Comparison of ENCODE assay signal across 25 mouse cellular contexts in genomic region chr7:127280092-127280491, GRCm38 (mm10). TPM values are rescaled to one million over a fixed set of nuclear protein-coding genes. Genes with fewer than 3 reads are reported as not detected.
DNase-seq lines count a peak whose midpoint lies in the region; TF ChIP-seq lines count a peak whose summit lies in the region.
"Had no signal": no experiment of that assay in that cellular context is flagged by ENCODE, and none has a peak within 500 bp of the region (broad histone marks: within the 10 kb centered on the region; RNA-seq: fewer than 3 reads in every experiment).

No protein-coding gene starts in this region.

- peak overlapping the region in 1 of 3 experiments; percentile 19 for H3K4me3 ChIP-seq in CH12.LX (replicated peaks in 1 of 3; ENCODE audit: low read depth in 2 of 3, low read length in 2 of 3, poor library complexity in 1 of 3)
- H3K4me3 ChIP-seq in thymus, adult 2 months (ENCODE audit: control insufficient read depth, insufficient read depth, low read length), result no peak overlapping the region
- H3K4me3 ChIP-seq: forebrain, embryonic 15.5 days; gastrocnemius, adult 2 months; heart, embryonic 13.5 days; hindbrain, embryonic 10.5 days; layer of hippocampus, adult 2 months; left cerebral cortex, adult 2 months; limb, embryonic 12.5 days; midbrain, embryonic 12.5 days; neural tube, embryonic 13.5 days had no signal

- in situ Hi-C loops in CH12.LX (cut with MboI; ENCODE audit: low pct_ligation_motif_present, low pct_unique_long_range_greater_than_20kb, low sequenced_read_pairs), result no loop called here

- peak overlapping the region; percentile 93 for H3K27ac ChIP-seq in CH12.LX (ENCODE audit: insufficient read depth, low read depth)
- peak overlapping the region; percentile 93 for H3K27ac ChIP-seq in thymus, adult 2 months (ENCODE audit: control insufficient read depth, insufficient read depth, low read length)
- H3K27ac ChIP-seq: forebrain, embryonic 15.5 days; gastrocnemius, adult 2 months; heart, embryonic 13.5 days; hindbrain, embryonic 10.5 days; layer of hippocampus, adult 2 months; left cerebral cortex, adult 2 months; limb, embryonic 12.5 days; midbrain, embryonic 12.5 days; neural tube, embryonic 13.5 days had no signal

- intact Hi-C loops in heart, postnatal 14 days (cut with DNase I), result no loop called here
- intact Hi-C loops in heart, postnatal 36 days (cut with DNase I), result no loop called here

- no peaks in the 10 kb centered on the region for H3K27me3 ChIP-seq in CH12.LX (replicated peaks)
- H3K27me3 ChIP-seq in thymus, adult 2 months (ENCODE audit: control insufficient read depth, insufficient read depth, low read length), result no peaks in the 10 kb centered on the region
- H3K27me3 ChIP-seq: forebrain, embryonic 15.5 days; heart, embryonic 13.5 days; limb, embryonic 12.5 days; midbrain, embryonic 12.5 days; neural tube, embryonic 13.5 days; Patski had no signal

- peak overlapping the region; percentile 80 for H3K4me2 ChIP-seq in CH12.LX (ENCODE audit: insufficient read depth, low read depth, poor library complexity, severe bottlenecking)
- H3K4me2 ChIP-seq: forebrain, embryonic 15.5 days; heart, embryonic 13.5 days; limb, embryonic 12.5 days; midbrain, embryonic 12.5 days; neural tube, embryonic 13.5 days had no signal

- no peaks in the 10 kb centered on the region for H3K79me2 ChIP-seq in CH12.LX (replicated peaks; ENCODE audit: control insufficient read depth, extremely low read depth, insufficient read depth, poor library complexity, severe bottlenecking)

- DNase-seq in heart, postnatal 14 days, result peak; percentile 9 to 36
- no peak for DNase-seq in heart, postnatal 36 days
- DNase-seq in CH12.LX (ENCODE audit: extremely low read depth), result peak; percentile 65
- no peak for DNase-seq in thymus, adult 2 months
- peak; percentile 43 to 59 for DNase-seq in thymus, postnatal 36 days
- no peak for DNase-seq in retina, embryonic 14.5 days (ENCODE audit: low spot score)
- no peak for DNase-seq in urinary bladder, adult 2 months (ENCODE audit: low spot score)
- DNase-seq: adrenal gland, postnatal 10 days; cerebellum, adult 9-10 months; cerebellum, postnatal 36 days; gastrocnemius, adult 2 months; gastrocnemius, postnatal 36 days; kidney, adult 2 months; kidney, postnatal 36 days; lung, postnatal 36 days had no signal

- no peak for TF ChIP-seq POLR2A in CH12.LX (IDR thresholded peaks at IDR 0.05; ENCODE audit: low read depth, low read length)
- no peak for TF ChIP-seq POLR2A in thymus, adult 2 months (IDR thresholded peaks at IDR 0.05; ENCODE audit: control insufficient read depth, extremely low read depth, insufficient read depth, low read length, poor library complexity)

- no peaks in the 10 kb centered on the region for H3K36me3 ChIP-seq in CH12.LX (replicated peaks in 1 of 2; ENCODE audit: control insufficient read depth in 1 of 2, insufficient read depth in 1 of 2, low read length in 1 of 2)
- H3K36me3 ChIP-seq in thymus, adult 2 months (ENCODE audit: control insufficient read depth, insufficient read depth, low read length), result no peaks in the 10 kb centered on the region
- H3K36me3 ChIP-seq: forebrain, embryonic 15.5 days; G1E; heart, embryonic 13.5 days; hindbrain, embryonic 10.5 days; limb, embryonic 12.5 days; midbrain, embryonic 12.5 days; neural tube, embryonic 13.5 days had no signal

- H3K9ac ChIP-seq in CH12.LX (ENCODE audit: insufficient read depth, low read depth), result peak overlapping the region; percentile 79; the same call in 1 of the 2 replicates
- H3K9ac ChIP-seq: forebrain, embryonic 15.5 days; heart, embryonic 13.5 days; limb, embryonic 12.5 days; midbrain, embryonic 12.5 days; neural tube, embryonic 13.5 days had no signal

- no peak for TF ChIP-seq CTCF in CH12.LX (conservative IDR thresholded peaks at IDR 0.05 in 1 of 2, IDR thresholded peaks at IDR 0.05 in 1 of 2; ENCODE audit: low read depth in 2 of 2, low read length in 2 of 2)
- TF ChIP-seq CTCF in thymus, adult 2 months (IDR thresholded peaks at IDR 0.05; ENCODE audit: borderline replicate concordance, control insufficient read depth, extremely low read depth, insufficient read depth, low read length, poor library complexity), result no peak

- 61% methylated on average over 3 of the region's 3 CpGs for WGBS in thymus, adult 2 months

- dilution Hi-C loops in CH12.LX (cut with MboI; ENCODE audit: extremely low pct_ligation_motif_present, extremely low pct_unique_long_range_greater_than_20kb, low sequenced_read_pairs), result no loop called here

- TF ChIP-seq RAD21 in CH12.LX (IDR thresholded peaks at IDR 0.05; ENCODE audit: low read depth, low read length), result no peak

- H3K4me1 ChIP-seq in CH12.LX (ENCODE audit: control insufficient read depth in 1 of 2, insufficient read depth in 2 of 2), result peaks cover 34 to 77% of the 10 kb centered on the region in 2 experiments
- H3K4me1 ChIP-seq in thymus, adult 2 months (replicated peaks; ENCODE audit: control insufficient read depth, insufficient read depth, low read length), result peaks cover 55% of the 10 kb centered on the region
- H3K4me1 ChIP-seq: forebrain, embryonic 15.5 days; limb, embryonic 12.5 days; midbrain, embryonic 12.5 days; neural tube, embryonic 13.5 days had no signal

- H3K9me3 ChIP-seq in CH12.LX (replicated peaks; ENCODE audit: low read length), result no peaks in the 10 kb centered on the region
- H3K9me3 ChIP-seq: forebrain, embryonic 15.5 days; G1E; heart, embryonic 13.5 days; hindbrain, embryonic 10.5 days; limb, embryonic 12.5 days; midbrain, embryonic 12.5 days; neural tube, embryonic 13.5 days had no signal

- no peak for TF ChIP-seq EP300 in CH12.LX (IDR thresholded peaks at IDR 0.05; ENCODE audit: low read length)

TF ChIP-seq in CH12.LX, 34 proteins besides CTCF, POLR2A, EP300 and RAD21 (continues in another document):
- TF ChIP-seq TBP (conservative IDR thresholded peaks at IDR 0.05; ENCODE audit: low read depth, low read length), result no peak
- TF ChIP-seq POLR2AphosphoS2 (IDR thresholded peaks at IDR 0.05; ENCODE audit: low read depth, low read length), result no peak
- TF ChIP-seq PAX5 (IDR thresholded peaks at IDR 0.05; ENCODE audit: low read length), result no peak
- 0 out of 2 replicates have a peak, but pooled peaks have one; percentile 5 for TF ChIP-seq NRF1 (IDR thresholded peaks at IDR 0.05; ENCODE audit: low read depth, low read length)
- peak; percentile 34; the same call in 1 of the 2 replicates for TF ChIP-seq CHD1 (IDR thresholded peaks at IDR 0.05; ENCODE audit: low read depth, low read length)
- no peak for TF ChIP-seq CHD2 (IDR thresholded peaks at IDR 0.05; ENCODE audit: low read length)
- no peak for TF ChIP-seq GABPA (IDR thresholded peaks at IDR 0.05; ENCODE audit: insufficient replicate concordance, low read depth, low read length)
- no peak for TF ChIP-seq UBTF (IDR thresholded peaks at IDR 0.05; ENCODE audit: low read depth, low read length)
- TF ChIP-seq SIN3A (IDR thresholded peaks at IDR 0.05; ENCODE audit: low read length), result peak; percentile 75
- no peak for TF ChIP-seq USF1 (IDR thresholded peaks at IDR 0.05; ENCODE audit: low read depth, low read length)
- no peak for TF ChIP-seq ZC3H11A (IDR thresholded peaks at IDR 0.05; ENCODE audit: low read depth, low read length)
- TF ChIP-seq MXI1 (IDR thresholded peaks at IDR 0.05; ENCODE audit: low read depth, low read length), result 0 out of 2 replicates have a peak, but pooled peaks have one; percentile 11
- TF ChIP-seq NELFE (IDR thresholded peaks at IDR 0.05; ENCODE audit: low read depth, low read length), result no peak
- TF ChIP-seq ETS1 (conservative IDR thresholded peaks at IDR 0.05; ENCODE audit: low read depth, low read length), result peak; percentile 62
- TF ChIP-seq MAZ (IDR thresholded peaks at IDR 0.05; ENCODE audit: low read depth, low read length), result no peak
- TF ChIP-seq MAX (IDR thresholded peaks at IDR 0.05; ENCODE audit: low read length), result no peak
- no peak for TF ChIP-seq ELF1 (IDR thresholded peaks at IDR 0.05; ENCODE audit: low read depth, low read length)
- no peak for TF ChIP-seq KAT2A (IDR thresholded peaks at IDR 0.05; ENCODE audit: insufficient replicate concordance, low read length)

RNA-seq across cellular contexts. Expression of gene Sephs2, which starts 6.2 kb away (rescaled TPM):
- total RNA-seq in heart, postnatal 14 days (2021), result 10 to 100 TPM; 29.3 to 30.2 TPM
- 10 to 100 TPM; 26.7 to 31.4 TPM for total RNA-seq in heart, postnatal 36 days (2021)
- total RNA-seq in CH12.LX (2012; rRNA removed) (209 and 215 TPM in 2 replicates), CH12.LX (2014; rRNA removed) (203 and 223 TPM in 2 replicates)
- polyA plus RNA-seq in CH12.LX (2012; ENCODE audit: insufficient read length, low read depth), result 158 and 159 TPM in 2 replicates
- polyA plus RNA-seq in thymus, adult 2 months (2012; rRNA removed), result 37.2 and 46.3 TPM in 2 replicates
- polyA plus RNA-seq in urinary bladder, adult 2 months (2012; rRNA removed), result 19.8 and 21.1 TPM in 2 replicates

RNA-seq across cellular contexts. Expression of gene Itgal, which starts 16.0 kb away (rescaled TPM):
- total RNA-seq in heart, postnatal 14 days (2021), result 1 to 10 TPM; 2.0 to 5.7 TPM
- 1 to 10 TPM; 1.2 to 1.5 TPM for total RNA-seq in heart, postnatal 36 days (2021)
- total RNA-seq in CH12.LX (2012; rRNA removed) (49.1 and 69.0 TPM in 2 replicates), CH12.LX (2014; rRNA removed) (36.7 and 43.9 TPM in 2 replicates)
- polyA plus RNA-seq in CH12.LX (2012; ENCODE audit: insufficient read length, low read depth), result 164 and 177 TPM in 2 replicates
- 353 and 356 TPM in 2 replicates for polyA plus RNA-seq in thymus, adult 2 months (2012; rRNA removed)
- polyA plus RNA-seq in urinary bladder, adult 2 months (2012; rRNA removed), result 3.4 and 3.5 TPM in 2 replicates

RNA-seq across cellular contexts. Expression of gene Dctpp1, which starts 19.6 kb away (rescaled TPM):
- total RNA-seq in heart, postnatal 14 days (2021), result 10 to 100 TPM; 38.4 to 46.7 TPM
- 10 to 100 TPM; 40.7 to 45.0 TPM for total RNA-seq in heart, postnatal 36 days (2021)
- total RNA-seq in CH12.LX (2012; rRNA removed), result 296 and 352 TPM in 2 replicates
- 197 and 221 TPM in 2 replicates for total RNA-seq in CH12.LX (2014; rRNA removed)
- 197 and 210 TPM in 2 replicates for polyA plus RNA-seq in CH12.LX (2012; ENCODE audit: insufficient read length, low read depth)
- polyA plus RNA-seq in thymus, adult 2 months (2012; rRNA removed), result 122 and 125 TPM in 2 replicates
- polyA plus RNA-seq in urinary bladder, adult 2 months (2012; rRNA removed), result 19.2 and 24.9 TPM in 2 replicates

RNA-seq across cellular contexts. Expression of gene Zfp771, which starts 36.0 kb away (rescaled TPM):
- total RNA-seq in heart, postnatal 14 days (2021), result 10 to 100 TPM; 17.8 to 21.3 TPM
- total RNA-seq in heart, postnatal 36 days (2021), result 10 to 100 TPM; 19.1 TPM
- 26.5 and 29.8 TPM in 2 replicates for total RNA-seq in CH12.LX (2012; rRNA removed)
- total RNA-seq in CH12.LX (2014; rRNA removed), result 23.9 and 27.0 TPM in 2 replicates
- 34.7 and 35.5 TPM in 2 replicates for polyA plus RNA-seq in CH12.LX (2012; ENCODE audit: insufficient read length, low read depth)
- 91.3 and 102 TPM in 2 replicates for polyA plus RNA-seq in thymus, adult 2 months (2012; rRNA removed)
- polyA plus RNA-seq in urinary bladder, adult 2 months (2012; rRNA removed), result 49.8 and 54.0 TPM in 2 replicates

RNA-seq across cellular contexts. Expression of gene Sept1, which starts 47.2 kb away (rescaled TPM):
- total RNA-seq in heart, postnatal 14 days (2021), result 10 to 100 TPM in 1 of 2 experiments, 1 to 10 TPM in 1; 7.5 to 18.8 TPM
- total RNA-seq in heart, postnatal 36 days (2021), result 1 to 10 TPM; 2.8 TPM
- total RNA-seq in CH12.LX (2012; rRNA removed), result 73.8 and 92.3 TPM in 2 replicates
- 42.1 and 42.7 TPM in 2 replicates for total RNA-seq in CH12.LX (2014; rRNA removed)
- 147 and 171 TPM in 2 replicates for polyA plus RNA-seq in CH12.LX (2012; ENCODE audit: insufficient read length, low read depth)
- polyA plus RNA-seq in thymus, adult 2 months (2012; rRNA removed), result 1,045 and 1,102 TPM in 2 replicates
- polyA plus RNA-seq in urinary bladder, adult 2 months (2012; rRNA removed), result 19.4 and 22.0 TPM in 2 replicates

Comparison
In these comparisons a context has a peak if more than half of its experiments do, and no peak if none do; other contexts are left out.
1. DNase-seq: peak in heart, postnatal 14 days (2 of 2), CH12.LX (single experiment) and thymus, postnatal 36 days (2 of 2); none in heart, postnatal 36 days (0 of 2), thymus, adult 2 months (single experiment), retina, embryonic 14.5 days (single experiment) and urinary bladder, adult 2 months (single experiment).
2. RNA of gene Sephs2, which starts 6.2 kb away (total RNA-seq): 203 to 223 TPM in CH12.LX; 26.7 to 31.4 TPM in heart, postnatal 36 days and 29.3 to 30.2 TPM in heart, postnatal 14 days; every median in the first group is over 4 times any median in the second.
3. RNA of gene Itgal, which starts 16.0 kb away (total RNA-seq): 36.7 to 69.0 TPM in CH12.LX; 2.0 to 5.7 TPM in heart, postnatal 14 days and 1.2 to 1.5 TPM in heart, postnatal 36 days; every median in the first group is over 4 times any median in the second.
4. RNA of gene Dctpp1, which starts 19.6 kb away (total RNA-seq): 197 to 352 TPM in CH12.LX; 38.4 to 46.7 TPM in heart, postnatal 14 days and 40.7 to 45.0 TPM in heart, postnatal 36 days; every median in the first group is over 4 times any median in the second.